Mouse (Mus musculus): ENCODE results near the gene Sox11.

Sox11 gene

GRCm38 (mm10) chr12:27336801-27337200 lies 5.6 kb downstream of the Sox11 start:
- DNase-seq (ENCODE audit: extremely low spot score): no peak

- no peak for DNase-seq (ENCODE audit: extremely low spot score)
Measured at GRCm38 (mm10) chr12:27336336-27336735, 6.0 kb downstream of the Sox11 start.

GRCm38 (mm10) chr12:27335356-27336055 lies 6.9 kb downstream of the Sox11 start:
- DNase-seq (ENCODE audit: extremely low spot score): peak; percentile 34

- no peak for DNase-seq (ENCODE audit: extremely low spot score)
Measured at GRCm38 (mm10) chr12:27333590-27333989, 8.8 kb downstream of the Sox11 start.

GRCm38 (mm10) chr12:27323423-27323822 lies 19.0 kb downstream of the Sox11 start:
- no peak for DNase-seq (ENCODE audit: extremely low spot score)

GRCm38 (mm10) chr12:27320705-27321104 lies 21.7 kb downstream of the Sox11 start:
- DNase-seq (ENCODE audit: extremely low spot score): no peak

- no peak for DNase-seq (ENCODE audit: extremely low spot score)
Measured at GRCm38 (mm10) chr12:27312985-27313384, 29.4 kb downstream of the Sox11 start.

GRCm38 (mm10) chr12:27311854-27312466 lies 30.4 kb downstream of the Sox11 start:
- peak; percentile 44 for DNase-seq (ENCODE audit: extremely low spot score)

GRCm38 (mm10) chr12:27311316-27311832 lies 31.0 kb downstream of the Sox11 start:
- peak; percentile 38 for DNase-seq (ENCODE audit: extremely low spot score)

GRCm38 (mm10) chr12:27310703-27311102 lies 31.7 kb downstream of the Sox11 start:
- DNase-seq (ENCODE audit: extremely low spot score): no peak

- no peak for DNase-seq (ENCODE audit: extremely low spot score)
Measured at GRCm38 (mm10) chr12:27309969-27310368, 32.4 kb downstream of the Sox11 start.

GRCm38 (mm10) chr12:27304713-27305437 lies 37.5 kb downstream of the Sox11 start:
- DNase-seq (ENCODE audit: extremely low spot score): no peak

GRCm38 (mm10) chr12:27303190-27303589 lies 39.2 kb downstream of the Sox11 start:
- no peak for DNase-seq (ENCODE audit: extremely low spot score)

- no peak for DNase-seq (ENCODE audit: extremely low spot score)
Measured at GRCm38 (mm10) chr12:27298721-27299120, 43.7 kb downstream of the Sox11 start.

- no peak for DNase-seq (ENCODE audit: extremely low spot score)
Measured at GRCm38 (mm10) chr12:27294191-27294590, 48.2 kb downstream of the Sox11 start.

GRCm38 (mm10) chr12:27293736-27294135 lies 48.6 kb downstream of the Sox11 start:
- DNase-seq (ENCODE audit: extremely low spot score): peak; percentile 9

GRCm38 (mm10) chr12:27293208-27293607 lies 49.2 kb downstream of the Sox11 start:
- peak; percentile 15 for DNase-seq (ENCODE audit: extremely low spot score)

All from embryo, embryonic 9.5 days (tissue).